Mouse (Mus musculus) heart, postnatal 10 days (tissue): ENCODE results near the gene Olfr1325. TPM values are rescaled to one million over a fixed set of nuclear protein-coding genes. Genes with fewer than 3 reads are reported as not detected.
"Not testable (repeated sequence)": the region's sequence is repeated elsewhere in the genome, so short reads cannot be mapped to it uniquely, and the experiment has no call there.

Experiments
- DNase-seq, 2 experiments: peaks; one replicate each; pipeline ENCODE4 v3.0.0; 2021
- intact Hi-C: fragments of 180-260 bp; cut with DNase I; formaldehyde crosslinking; loops from one replicate; pipeline ENCODE4 v1.15.1; 2025
- total RNA-seq, 2 experiments: library from RNA; stranded (reverse); gene quantifications; 2 replicates each; pipeline ENCODE4 v1.2.3; 2021

Olfr1325 gene
- not detected for total RNA-seq

DNA sequence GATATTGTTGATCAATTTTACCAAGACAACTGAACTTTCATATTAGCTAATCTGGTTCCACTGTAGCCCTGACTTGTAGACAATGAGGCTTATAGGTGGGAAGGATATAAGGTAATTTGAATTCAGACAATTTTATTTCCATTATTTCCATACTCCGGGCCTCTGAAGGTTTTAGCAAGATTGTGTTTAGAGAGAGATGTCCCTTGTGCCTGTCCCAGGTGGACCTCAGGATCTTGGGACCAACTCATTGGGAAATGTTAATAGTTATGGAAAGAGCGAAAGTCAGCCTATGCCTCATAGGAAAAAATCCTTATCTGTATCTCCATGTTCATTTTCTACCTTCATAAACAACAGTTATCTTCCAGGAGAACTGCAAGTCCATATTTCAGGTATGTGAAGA is at the start of gene Olfr1325:
Olfr1325 (plus strand) TSS at position 301 of the 400 bp plus-strand sequence.
- intact Hi-C loops, result no loop called here

DNA sequence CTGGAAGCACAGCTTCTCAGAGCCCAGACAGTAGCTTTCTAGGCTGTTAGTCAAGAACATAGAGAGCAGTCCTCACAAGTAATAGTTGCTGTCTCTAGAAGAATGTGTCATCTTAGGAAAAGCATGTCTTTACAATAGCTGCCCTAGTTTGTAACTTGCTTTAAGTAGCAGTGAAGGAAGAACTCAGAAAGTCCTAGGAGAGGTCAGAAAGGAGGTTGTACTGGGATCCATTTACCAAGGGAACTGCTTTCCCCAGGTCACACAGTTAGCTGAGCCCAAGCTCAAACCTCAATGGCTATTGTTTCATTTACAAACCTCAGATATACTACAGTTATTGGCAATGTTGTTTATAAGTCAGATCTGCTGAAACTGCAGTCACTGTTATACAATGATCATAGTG is 17.7 kb upstream of the Olfr1325 start, which contains the start of gene Olfr1326-ps1:
Olfr1326-ps1 (minus strand) TSS at position 101 of the 400 bp plus-strand sequence.
- intact Hi-C loops, result no loop called here
- no peak for DNase-seq

More for the DNA sequence above, at the start of gene Olfr1325:
- DNase-seq, result no peak

DNA sequence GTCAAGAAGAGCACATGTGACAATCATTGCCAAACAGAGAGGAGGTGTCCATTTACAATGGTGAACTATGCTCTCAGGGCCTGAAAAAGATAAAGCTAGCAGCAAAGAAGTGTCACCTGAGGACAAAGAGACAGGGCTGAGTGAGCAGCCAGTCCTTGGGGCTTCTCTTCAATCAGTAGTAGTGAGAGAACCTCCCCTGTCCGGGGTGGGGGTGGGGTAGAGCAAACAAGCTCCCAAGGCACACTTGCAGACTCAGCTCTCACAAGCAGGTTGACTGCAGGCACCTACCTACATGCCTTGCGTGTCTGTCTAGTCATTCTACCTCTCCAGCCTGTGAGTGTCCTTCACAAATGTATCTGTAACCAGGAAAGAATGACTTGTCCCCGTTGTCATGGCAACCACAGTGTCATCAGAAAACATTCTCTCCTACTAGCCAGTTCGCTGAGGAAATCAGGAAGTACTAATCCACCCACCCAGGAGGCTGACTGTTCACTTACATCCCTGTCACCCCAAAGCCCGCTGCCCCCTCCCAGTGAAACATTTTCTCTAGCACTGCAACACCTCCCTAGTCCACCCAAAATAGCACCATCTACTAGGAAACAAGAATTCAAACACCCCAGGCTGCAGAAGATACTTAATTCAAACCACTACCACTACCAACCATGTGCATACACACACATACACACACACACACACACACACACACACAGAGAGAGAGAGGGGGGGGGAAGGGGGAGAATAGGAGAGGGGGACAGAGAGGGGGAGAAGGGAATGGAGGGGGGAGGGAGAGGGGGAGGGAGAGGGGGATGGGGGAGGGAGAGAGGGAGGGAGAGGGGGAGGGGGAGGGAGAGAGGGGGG is 53.2 kb downstream of the Olfr1325 start, which contains the start of gene Gm5640:
Gm5640 (minus strand) TSS at position 170 of the 858 bp plus-strand sequence.
- peak in 1 of 2 experiments; percentile 18 for DNase-seq
- intact Hi-C loops, result not testable (repeated sequence)

DNA sequence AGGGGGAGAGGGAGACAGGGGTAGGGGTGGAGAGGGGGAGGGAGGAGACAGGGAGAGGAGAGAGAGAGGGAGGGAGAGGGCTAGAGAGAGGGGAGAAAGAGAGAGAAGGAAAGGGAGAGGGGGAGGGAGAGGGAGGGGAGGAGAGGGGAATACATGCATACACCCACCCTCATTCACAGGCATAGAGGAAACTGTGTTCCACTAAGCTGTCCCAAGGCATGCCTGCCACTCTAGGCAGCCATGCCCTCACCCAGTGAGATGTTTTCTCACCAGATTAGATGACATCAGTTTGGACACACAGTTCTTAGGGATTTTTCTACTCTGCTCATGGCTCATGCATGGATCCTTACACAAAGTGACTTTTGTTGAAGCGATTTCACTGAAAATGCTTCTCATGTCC is 53.9 kb downstream of the Olfr1325 start:
- DNase-seq, intact Hi-C loops: not testable (repeated sequence)

Other genes starting within 250 kb of the Olfr1325 start
- gene Lage3, start 239.1 kb upstream of the Olfr1325 start, total RNA-seq, result 10 to 100 TPM; 44.3 to 45.0 TPM
- 10 to 100 TPM; 47.1 to 53.3 TPM for gene Ubl4a, start 219.5 kb upstream of the Olfr1325 start, total RNA-seq
- 1 to 10 TPM; 7.6 to 7.8 TPM for gene Slc10a3, start 219.3 kb upstream of the Olfr1325 start, total RNA-seq
- 10 to 100 TPM; 20.7 to 22.7 TPM for gene Fam3a, start 199.4 kb upstream of the Olfr1325 start, total RNA-seq
- gene Ikbkg, start 199.4 kb upstream of the Olfr1325 start, total RNA-seq, result 10 to 100 TPM; 45.7 to 48.4 TPM
- 10 to 100 TPM in 1 of 2 experiments, 1 to 10 TPM in 1; 9.3 to 10.4 TPM for gene G6pdx, start 163.5 kb upstream of the Olfr1325 start, total RNA-seq
- not detected for gene Gm6880, start 111.3 kb upstream of the Olfr1325 start, total RNA-seq
- not detected for gene Olfr1326-ps1, start 17.8 kb upstream of the Olfr1325 start, total RNA-seq
- under 1 TPM in 1 of 2 experiments, not detected in 1; 0.60 TPM for gene Gm5640, start 53.0 kb downstream of the Olfr1325 start, total RNA-seq
- gene Gm6890, start 148.2 kb downstream of the Olfr1325 start, total RNA-seq, result not detected
- gene Gm5936, start 244.5 kb downstream of the Olfr1325 start, total RNA-seq, result not detected